Mouse (Mus musculus) neutrophil, adult 5-6 weeks (primary cell): Measurements from ENCODE around the gene Pm20d1. TPM values are rescaled to one million over a fixed set of nuclear protein-coding genes. Genes with fewer than 3 reads are reported as not detected.

Experiments
- ATAC-seq: fragments of 151-379, 151-347 bp; 2 replicates; pipeline ENCODE4 v1.8.0; 2017; ENCODE audit warnings: mild to moderate bottlenecking, moderate TSS enrichment; ENCODE audit not compliant: insufficient number of reproducible peaks, poor library complexity, low FRiP score, severe bottlenecking; ENCODE audit errors: extremely low read depth
- total RNA-seq: library from RNA; stranded (forward); fragments of 200-1000 nt; gene quantifications from 2 replicates; pipeline ENCODE4 v1.2.3, GENCODE M21; 2017

The Pm20d1 gene
- total RNA-seq, result not detected in 2 replicates

DNA sequence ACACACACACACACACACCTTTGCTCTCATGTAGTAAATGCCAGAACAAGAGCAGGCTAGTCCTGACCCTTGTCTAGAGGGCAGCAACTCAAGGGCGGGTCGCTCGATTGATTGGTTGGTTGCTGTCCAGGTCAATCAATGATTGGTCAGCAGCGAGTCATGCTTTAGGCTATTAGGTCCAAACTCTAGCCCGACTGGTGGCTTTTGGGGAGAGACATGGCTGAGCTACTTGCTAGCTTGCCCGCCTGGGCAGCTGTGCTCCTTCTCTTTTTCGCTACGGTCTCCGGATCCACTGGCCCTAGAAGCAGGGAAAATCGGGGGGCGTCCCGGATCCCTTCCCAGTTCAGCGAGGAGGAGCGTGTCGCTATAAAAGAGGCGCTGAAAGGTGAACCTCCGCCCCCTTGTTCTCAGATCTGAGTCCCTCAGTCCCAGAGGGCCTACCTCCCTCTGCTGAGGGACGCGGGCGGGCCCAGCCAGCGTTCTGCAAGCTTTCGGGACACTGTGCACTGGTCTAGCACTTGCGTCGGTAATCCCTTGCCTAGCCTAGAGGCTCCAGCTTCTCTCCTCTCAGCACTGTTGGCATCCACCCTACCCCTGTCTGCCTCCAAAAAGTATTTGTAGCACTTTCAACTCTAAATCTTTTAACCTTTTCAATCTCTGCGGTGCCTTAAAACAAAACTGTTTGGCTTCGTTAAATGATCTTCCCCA lies at the start of gene Pm20d1:
Pm20d1 (plus strand) TSS at position 180 of the 708 bp plus-strand sequence.
- no peak for ATAC-seq

DNA sequence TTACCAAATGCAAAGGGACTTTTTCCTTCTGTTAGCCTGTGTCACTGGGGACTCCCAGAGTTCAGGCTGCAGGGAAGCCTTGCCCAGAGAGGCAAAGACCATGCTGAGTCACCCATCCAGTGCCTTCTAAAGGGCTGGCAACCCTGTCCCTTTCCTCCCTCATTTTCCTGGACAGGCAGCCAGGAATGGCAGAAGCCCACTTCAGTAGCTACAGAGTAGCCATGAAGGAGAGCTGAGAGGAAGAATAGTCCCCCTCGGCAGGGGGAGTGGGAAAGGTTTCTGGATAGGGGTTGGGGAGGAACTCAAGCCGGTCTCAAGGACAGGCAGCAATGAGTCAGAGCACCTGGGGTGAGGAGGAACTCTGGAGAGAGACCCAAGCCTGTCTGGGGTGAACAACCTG lies 49.4 kb upstream of the Pm20d1 start:
- no peak for ATAC-seq

DNA sequence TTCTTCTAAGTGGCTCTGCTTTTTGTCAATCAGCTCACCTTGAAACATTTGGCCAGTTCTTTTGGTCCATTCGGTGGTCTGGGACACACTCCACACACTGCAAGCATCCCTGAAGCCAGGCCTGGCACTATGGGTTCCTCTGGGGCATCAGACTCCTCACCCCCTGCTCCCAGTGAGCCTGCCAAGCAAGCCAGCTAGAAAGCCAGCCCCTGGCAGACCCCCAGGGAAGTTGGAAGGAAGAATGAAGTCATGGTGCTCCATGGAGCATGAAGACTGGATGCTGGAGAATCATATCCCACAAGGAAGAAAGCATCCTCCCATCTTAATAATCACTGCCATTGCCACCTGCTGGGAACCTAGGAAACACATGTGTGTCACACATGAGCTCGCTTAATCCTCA lies 48.5 kb upstream of the Pm20d1 start:
- ATAC-seq, result no peak

DNA sequence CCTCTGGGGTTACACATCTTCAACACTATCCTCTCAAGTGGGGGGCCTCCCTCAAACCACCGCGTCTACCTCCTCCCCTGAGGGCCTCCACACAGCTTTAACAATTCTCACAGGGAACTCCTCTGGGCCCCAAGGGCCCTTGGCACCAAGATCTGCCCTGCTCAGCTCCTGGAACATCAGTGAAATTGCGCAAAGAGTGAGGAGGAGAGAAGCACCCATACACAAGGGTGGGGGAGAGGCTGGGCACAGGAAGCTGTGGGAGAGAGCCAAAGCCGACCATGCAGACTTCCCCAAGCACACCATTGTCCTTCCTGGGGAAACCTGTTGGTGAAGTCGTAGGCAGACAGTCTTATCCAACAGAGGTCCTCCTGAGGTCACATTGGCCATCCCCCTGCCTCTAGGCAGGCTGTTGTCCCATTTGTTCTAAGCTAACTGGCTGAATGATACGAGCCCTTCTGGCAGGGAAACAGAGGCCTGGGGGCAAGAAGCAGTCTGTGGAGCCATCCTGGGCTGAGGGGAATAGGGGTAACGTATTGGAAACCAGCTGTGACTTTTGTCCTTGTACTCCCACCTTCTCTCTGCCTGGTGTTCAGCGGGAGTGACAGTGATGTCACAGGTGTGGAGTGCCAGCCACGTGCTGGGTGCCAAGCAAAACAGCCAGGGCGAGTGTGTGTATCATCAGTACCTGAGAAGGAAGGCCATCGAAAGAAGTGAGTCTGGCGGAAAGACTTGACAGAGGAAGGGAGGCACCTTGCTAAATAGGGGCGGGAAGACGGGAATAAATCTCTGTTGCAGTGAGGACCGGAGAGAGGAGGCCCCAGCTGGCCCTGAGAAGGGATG lies 47.3 kb upstream of the Pm20d1 start:
- no peak for ATAC-seq

DNA sequence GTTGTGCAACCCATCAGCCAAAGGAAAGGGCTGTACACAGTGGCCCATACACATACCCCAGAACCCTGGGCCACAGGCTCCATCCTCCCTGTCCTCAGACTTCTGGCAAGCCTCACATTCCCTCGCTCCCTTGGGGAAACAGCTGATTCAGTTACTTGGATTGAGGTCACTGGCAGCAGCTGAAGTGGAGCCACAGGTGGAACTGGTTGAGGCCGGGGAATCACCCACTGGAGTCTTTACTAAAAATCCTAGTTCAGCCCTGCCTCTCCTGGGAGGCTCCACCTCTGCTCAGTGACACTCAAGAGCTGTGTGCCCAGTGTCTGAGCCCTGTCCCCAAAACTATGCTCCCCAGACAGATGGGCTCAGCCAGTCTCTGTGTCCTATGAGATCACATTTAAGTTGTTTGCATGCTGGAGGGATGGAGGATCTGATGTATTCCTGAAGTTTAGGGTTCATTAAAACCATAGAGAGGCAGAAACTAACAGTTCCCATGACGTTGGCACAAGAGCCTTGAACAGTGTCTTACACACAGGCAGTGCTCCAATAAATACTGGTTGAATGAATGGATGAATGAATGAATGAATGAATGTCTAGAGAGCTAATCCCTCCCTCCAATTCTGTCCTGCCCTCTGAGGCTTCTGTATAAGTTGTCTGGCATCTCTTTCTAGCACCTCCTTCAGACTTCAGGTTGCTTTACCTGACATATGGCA lies 45.8 kb upstream of the Pm20d1 start:
- no peak for ATAC-seq

DNA sequence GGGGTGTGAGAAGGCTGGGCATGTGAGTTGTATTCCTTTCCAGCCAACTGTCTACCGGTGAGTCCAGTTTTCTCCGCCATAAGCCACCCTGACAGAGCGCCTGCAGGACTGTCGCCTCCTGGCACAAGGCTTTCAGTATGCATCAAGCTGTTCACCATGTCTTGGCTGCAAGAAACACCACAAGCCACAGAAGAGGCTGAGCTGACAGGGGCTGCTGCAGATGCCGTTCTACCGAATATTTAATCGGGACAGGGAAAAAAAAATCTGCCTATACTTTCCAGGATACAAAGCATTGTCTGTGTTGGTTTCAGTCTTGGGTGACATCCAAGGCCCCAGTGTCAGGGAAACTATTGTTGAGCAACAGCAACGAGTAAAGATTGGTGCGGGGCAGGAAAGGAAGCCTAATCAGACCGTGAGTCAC lies 45.3 kb upstream of the Pm20d1 start:
- no peak for ATAC-seq

DNA sequence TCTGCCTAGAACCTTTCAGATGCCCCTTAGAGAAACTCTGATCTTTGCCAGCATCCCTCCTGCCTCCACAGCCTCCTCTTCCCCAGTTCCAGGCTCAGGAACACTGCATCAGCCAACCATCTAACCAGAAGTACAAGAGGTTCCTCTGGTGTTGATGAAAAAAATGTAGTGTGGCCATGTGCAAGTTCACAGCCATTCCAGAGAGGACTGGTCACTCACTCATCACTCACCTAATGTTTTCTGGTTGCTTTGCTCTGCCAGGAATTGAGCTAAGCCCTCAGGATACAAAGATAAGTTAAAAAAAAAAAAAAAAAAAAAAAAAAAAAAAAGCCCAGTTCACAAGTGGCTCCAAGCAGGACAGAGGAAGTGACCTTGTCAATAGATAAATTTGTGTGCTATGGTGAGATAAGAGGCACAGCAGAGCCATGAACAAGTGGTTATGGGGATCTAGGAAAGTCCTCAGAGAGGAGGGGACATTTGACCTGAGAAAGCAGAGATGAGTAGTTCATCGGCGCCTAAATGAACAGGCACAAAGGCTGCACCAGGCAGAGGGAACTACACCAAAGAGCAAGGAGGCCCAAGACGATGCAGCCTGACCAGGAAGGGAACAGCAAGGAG lies 42.9 kb upstream of the Pm20d1 start:
- no peak for ATAC-seq

DNA sequence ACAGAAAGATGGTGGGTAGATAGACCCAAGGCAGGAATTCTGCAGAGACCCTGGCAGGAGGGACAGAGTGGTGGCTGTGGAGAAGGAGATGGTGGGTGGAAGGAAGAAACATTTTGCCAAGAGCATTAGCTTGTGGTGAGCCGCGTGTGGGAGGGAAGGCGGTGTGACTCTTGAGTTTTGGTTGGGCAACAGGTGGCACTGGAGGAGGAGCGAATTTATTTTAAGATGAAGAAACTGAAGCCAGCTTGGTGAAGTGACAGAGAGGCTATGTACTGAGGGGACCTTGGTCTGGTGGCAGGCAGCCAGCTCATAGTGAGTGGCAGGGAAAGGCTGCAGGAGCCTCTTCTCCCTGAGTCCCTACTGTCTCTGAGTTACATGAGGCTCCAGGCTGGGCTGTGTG lies 42.3 kb upstream of the Pm20d1 start:
- no peak for ATAC-seq

DNA sequence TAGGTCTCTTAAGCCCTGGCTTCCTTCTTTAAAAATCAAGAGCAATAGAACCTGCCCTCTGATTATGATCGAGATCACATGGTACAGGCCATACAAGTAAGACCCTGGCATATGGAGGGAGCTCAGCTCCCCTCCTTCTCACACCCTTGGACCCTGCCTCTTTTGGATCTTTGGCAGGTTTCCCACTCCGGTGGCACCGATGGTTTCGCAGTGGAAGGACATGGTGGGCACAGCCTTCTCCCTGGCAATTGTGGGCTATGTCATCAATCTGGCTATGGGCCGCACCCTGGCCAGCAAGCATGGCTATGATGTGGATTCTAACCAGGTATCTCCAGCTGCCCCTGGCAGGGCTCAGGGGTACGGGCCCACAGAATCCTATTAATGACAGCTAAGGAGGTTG lies 40.0 kb upstream of the Pm20d1 start:
- no peak for ATAC-seq

DNA sequence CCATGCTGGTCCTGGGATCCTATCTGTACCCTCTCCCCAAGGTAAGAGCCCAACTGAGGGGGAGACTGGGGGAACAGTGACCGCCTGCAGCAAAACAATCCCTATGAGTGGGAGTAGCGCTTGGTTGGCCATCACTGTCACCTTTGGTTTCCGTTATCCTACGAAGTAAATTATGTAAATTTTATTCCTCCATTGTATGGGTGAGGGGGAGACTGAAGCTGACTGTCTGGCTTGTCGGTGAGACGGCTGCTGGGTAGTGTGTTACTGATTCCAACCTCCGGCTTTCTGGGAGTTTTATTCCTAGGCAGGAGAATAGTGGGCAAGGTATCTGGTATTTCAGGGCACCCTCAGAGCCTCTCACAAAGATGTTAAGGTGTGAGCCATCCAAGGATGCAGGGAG lies 38.4 kb upstream of the Pm20d1 start:
- ATAC-seq, result no peak

DNA sequence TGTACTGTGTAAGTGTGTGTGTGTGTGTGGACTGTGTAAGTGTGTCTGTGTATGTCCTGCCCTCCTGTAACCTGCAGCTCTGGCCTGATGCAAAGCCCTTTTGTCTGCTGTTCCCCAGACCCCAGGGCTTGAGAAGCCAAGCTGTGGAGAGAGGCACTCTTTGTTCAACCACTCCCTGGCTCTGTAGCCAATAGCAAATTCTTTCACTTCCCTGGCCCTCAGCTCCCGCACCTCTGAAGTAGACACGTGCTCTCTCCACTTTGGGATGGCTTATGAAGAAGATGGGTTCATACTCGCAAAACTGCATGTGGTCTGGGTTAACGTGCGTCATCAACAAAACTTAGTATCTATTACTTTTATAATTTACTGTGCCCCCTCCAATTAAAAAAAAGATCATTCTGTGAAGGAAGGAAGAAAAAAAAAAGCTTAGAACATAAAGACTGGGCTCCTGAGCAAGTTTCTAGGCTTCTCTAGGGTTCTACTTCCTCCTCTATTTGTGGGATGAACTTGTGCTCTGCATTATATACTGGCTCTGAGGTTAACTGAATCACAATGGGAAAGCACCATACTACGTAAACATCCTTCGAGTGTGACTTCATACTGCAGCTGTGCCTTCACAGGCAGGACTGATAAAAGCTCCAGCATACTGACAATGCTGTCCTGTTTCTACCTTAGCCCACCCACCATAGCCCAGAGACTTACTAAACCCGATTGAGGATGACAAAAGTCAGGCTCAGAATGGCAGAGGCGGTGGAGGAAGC lies 37.3 kb upstream of the Pm20d1 start:
- no peak for ATAC-seq

DNA sequence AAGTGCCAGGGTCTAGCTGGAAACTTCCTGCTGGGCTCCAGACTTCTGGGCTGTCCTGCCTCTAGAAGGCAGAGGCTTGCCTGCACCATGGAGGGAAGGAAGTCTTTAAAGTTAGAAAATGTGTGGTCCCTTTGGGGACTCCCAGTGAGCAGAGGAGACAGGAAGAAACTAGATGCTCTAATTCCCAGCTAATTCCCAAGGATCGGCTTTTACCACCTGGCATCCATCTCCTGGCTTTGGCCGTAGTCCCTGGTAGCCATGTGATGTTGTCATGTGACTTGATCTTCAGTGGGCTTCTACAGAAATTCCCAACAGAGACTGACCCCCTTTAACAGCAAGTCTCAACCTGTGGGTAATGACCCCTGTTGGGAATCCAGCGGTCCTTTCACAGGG lies 36.8 kb upstream of the Pm20d1 start:
- no peak for ATAC-seq

DNA sequence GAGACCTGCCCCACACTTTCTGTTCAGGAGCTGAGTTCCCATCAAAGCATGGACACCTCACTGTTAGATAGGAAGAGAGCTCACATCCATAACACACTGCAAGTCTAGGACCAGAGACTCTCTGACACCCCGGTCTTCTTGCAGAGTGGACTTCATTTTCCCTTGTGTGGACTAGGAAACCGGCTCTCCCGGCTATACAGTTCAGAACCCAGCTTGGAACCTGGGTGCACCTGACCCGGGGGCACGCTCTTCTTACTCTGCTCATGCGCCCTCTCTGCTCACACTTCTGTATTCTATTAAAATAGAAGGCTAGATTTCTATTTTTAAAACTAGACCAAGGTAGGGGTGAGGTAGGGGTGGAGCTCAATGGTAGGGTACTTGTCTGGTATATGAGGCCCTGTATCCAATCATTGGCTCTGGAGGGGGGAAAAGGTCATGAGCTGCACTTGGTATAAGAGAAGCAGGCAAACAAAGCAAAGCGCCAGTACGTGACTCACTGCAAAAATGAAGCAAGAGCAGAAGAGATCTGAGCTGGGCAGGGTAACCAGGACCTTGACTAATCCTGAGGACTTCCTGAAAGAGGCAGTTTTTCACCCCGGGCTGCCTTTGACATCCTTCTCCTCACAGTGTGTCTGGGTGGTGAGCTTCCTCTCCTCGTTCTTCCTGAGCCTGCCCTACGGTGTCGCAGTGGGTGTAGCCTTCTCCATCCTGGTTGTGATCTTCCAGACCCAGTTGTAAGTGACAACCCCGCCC lies 35.9 kb upstream of the Pm20d1 start:
- peak; percentile 20; the same call in 1 of the 2 replicates for ATAC-seq

DNA sequence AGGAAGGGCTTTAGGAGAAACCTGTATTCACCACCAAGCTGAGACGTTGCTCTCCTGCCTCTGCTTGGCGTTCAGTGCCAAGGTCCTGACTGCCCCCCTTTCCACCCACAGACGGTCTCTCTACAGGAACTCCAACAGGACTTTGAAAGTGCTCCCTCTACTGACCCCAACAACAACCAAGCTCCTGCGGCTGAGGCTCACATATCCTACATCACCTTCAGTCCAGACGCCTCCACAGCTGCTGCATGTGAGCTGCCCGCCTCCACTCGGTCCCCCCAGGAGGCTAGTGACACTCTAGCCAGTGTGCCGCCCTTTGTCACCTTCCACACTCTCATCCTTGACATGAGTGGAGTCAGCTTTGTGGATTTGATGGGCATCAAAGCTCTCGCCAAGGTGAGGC lies 33.5 kb upstream of the Pm20d1 start:
- ATAC-seq, result no peak

DNA sequence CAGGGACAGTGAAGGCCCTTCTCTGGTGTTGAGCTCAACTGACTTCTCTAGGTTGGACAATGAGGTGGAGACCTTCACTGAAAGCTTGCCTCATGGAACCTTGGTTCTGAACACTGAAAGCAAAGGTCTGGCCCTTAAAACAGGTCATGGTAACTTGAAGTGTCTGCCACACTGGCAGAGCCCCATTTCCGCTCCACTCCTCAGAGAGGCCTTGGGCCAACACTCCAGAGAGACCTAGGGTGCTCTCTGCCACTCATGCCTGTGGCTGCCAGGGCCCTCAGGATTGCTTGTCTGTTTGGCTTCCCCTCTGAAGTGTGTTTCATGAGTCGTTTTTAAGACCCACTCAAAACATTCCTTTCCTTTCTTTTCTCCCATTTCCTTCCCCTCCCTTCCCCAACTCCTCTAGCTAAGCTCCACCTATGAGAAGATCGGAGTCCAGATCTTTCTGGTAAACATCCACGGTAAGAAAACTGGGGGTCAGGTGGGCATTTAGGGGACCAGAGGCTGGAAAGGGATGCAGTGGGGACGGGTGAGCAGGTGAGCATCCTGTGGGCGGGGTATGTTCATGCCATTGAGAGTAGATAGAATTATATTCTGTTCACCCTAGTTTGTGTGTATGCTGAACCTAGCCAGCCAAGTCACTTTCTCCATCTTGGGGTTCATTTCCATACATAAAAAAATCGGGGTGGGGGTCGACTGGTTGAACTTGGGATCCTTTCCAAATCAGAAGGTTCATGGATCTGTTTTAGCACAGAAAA lies 32.4 kb upstream of the Pm20d1 start:
- no peak for ATAC-seq

DNA sequence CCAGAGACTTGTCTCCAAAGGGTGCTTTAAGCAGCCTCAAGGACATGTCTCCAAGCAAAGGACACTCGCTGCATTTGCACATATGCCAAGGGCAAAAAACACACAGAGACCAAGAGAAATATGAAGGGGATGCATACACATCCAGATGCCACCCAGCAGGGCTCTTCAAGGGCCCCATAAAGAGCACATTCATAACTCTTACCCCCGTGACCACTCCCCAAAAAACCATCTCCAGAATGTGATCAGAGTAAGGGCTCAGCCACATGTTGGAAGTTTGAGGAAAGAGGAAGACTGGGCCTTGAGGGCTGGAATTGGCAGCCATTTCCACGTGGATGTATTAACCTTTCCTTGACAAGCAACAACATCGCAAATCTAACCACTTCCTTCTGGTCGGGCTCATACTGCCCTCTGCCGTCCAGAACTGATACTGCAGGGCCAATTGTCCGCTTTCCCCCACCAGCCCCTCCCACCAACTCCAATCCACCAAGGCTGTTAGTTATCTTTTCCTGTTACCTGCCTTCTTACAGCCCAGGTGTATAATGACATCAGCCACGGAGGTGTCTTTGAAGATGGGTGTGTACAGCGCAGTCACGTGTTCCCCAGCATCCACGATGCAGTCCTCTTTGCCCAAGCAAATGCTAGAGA lies 31.7 kb upstream of the Pm20d1 start:
- ATAC-seq, result peak; percentile 66

DNA sequence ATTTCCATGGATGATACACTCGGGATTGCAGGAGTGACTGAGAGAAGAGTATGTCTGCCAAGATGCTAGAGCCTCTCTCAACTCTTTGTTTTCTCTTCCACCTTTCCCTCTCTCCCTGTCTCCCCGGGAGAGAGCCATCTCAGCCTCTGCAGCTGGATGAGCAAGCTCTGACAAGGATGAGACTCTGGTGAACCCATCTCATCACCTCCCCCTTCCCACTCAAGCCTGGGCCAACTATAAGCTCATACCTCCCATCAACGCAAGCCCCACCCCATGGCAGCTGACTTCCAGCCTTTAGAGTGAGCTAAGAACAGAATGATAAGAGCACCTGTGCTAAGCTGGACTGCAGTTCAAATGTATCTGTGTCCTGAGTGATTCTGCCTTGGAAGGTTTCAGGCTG lies 27.9 kb upstream of the Pm20d1 start:
- ATAC-seq, result no peak
